Mouse (Mus musculus) forebrain, embryonic 15.5 days (tissue): ENCODE data around the gene Bsn. TPM values are rescaled to one million over a fixed set of nuclear protein-coding genes. Genes with fewer than 3 reads are reported as not detected.

Experiments used
- ATAC-seq: fragments of 200-750 bp; cut with Nextera tagmentation; replicated peaks from 2 replicates; pipeline ENCODE4 v1.8.0; 2017; ENCODE audit warnings: mild to moderate bottlenecking, moderate TSS enrichment, moderate library complexity
- H3K27ac ChIP-seq: fragments of 300-500 bp; sonication (generic); replicated peaks from 2 replicates; pipeline ENCODE4 v1.5.1; 2015; ENCODE audit warnings: mild to moderate bottlenecking, inconsistent platforms
- H3K27me3 ChIP-seq: fragments of 300-500 bp; sonication (generic); 2 replicates; pipeline ENCODE4 v1.6.1; 2015; ENCODE audit warnings: inconsistent platforms
- H3K36me3 ChIP-seq: fragments of 300-500 bp; sonication (generic); 2 replicates; pipeline ENCODE4 v1.6.1; 2015; ENCODE audit warnings: mild to moderate bottlenecking, inconsistent platforms
- H3K4me1 ChIP-seq: fragments of 300-500 bp; sonication (generic); 2 replicates; pipeline ENCODE4 v1.6.1; 2015; ENCODE audit warnings: inconsistent platforms
- H3K4me2 ChIP-seq: fragments of 300-500 bp; sonication (generic); replicated peaks from 2 replicates; pipeline ENCODE4 v1.6.1; 2015; ENCODE audit warnings: mild to moderate bottlenecking, inconsistent platforms
- H3K4me3 ChIP-seq: fragments of 300-500 bp; sonication (generic); 2 replicates; pipeline ENCODE4 v1.5.1; 2015; ENCODE audit warnings: mild to moderate bottlenecking, inconsistent platforms
- H3K9ac ChIP-seq: fragments of 300-500 bp; sonication (generic); replicated peaks from 2 replicates; pipeline ENCODE4 v1.6.1; 2015; ENCODE audit warnings: mild to moderate bottlenecking, inconsistent platforms
- H3K9me3 ChIP-seq: fragments of 300-500 bp; sonication (generic); 2 replicates; pipeline ENCODE4 v1.6.1; 2016; ENCODE audit warnings: inconsistent platforms
- WGBS: fragments of 180-500 bp; shearing (Covaris S2); methylation state at CpG from one replicate; pipeline ENCODE4 v1.1.7; 2015; ENCODE audit warnings: mixed read lengths; 5-methylcytosine and 5-hydroxymethylcytosine counted together
- microRNA-seq: library from miRNA; unstranded; fragments of <30 nt; microRNA quantifications from one replicate; pipeline ENCODE4, GENCODE M21; 2016
- polyA plus RNA-seq: library from polyadenylated mRNA; unstranded; fragments of >200 nt; fragmentation: Nextera tagmentation; extraction: Ambion mirVana; gene quantifications from 2 replicates; pipeline ENCODE4 v1.2.1, GENCODE M21; 2015

Gene Bsn
- polyA plus RNA-seq, 1 experiment from 2014 or later = 7.3 TPM

DNA sequence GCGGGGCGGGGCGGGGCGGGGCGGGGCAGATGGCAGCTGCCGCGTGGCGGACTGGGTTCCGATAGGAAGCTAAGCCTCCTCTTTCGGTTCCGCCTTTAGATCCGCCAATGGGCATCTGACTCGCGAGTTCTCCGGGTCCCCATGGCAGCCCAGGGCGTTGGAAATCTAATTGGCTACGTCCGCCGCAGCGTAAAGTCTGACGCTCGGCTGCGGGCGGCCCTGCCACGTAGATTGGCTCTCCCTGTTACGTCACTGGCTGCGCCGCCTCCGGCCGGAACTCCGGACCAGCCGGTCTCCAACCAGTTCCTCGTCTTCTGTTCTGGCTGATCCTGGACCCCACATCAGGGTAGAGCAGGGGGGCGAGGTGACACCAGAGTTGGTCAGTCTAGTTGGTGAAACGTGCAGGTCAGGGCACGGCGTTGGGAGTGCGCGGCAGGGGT, 141.1 kb downstream of the Bsn start, which contains the start of gene Gmppb:
Gmppb (plus strand) TSS at position 227 of the 440 bp plus-strand sequence.
- H3K27me3 ChIP-seq = no peaks in the 10 kb centered on the region
- peak within 1 kb of the TSS; percentile 91 for H3K4me2 ChIP-seq
- H3K4me3 ChIP-seq = peak within 1 kb of the TSS; percentile 75
- peak; percentile 95 for ATAC-seq
- H3K9me3 ChIP-seq = no peaks in the 10 kb centered on the region
- H3K27ac ChIP-seq = peak within 1 kb of the TSS; percentile 67
- peaks cover 42% of the 10 kb centered on the region for H3K36me3 ChIP-seq
- peaks cover 29% of the 10 kb centered on the region for H3K4me1 ChIP-seq
- H3K9ac ChIP-seq = peak within 1 kb of the TSS; percentile 62
- WGBS = under 1% methylated on average over 38 of the region's 39 CpGs

DNA sequence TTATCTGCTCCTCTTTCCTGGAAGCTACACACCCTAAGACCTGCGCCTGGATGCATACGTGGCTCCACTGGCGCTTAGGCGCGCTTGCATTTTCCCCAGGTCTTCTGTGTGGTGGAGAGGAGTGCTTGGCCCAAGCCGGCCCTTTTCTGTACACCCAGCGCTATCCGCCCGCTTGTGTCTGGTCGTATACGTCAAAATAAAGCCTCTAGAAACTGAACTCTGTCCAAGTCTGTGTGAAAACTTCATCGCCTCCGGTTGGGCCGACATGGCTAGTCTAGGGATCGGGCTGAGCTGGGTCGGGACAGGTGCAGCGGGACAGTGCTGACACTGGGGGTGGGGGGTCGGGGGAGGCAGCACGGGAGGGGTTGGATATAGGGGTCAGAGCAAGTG, 141.6 kb downstream of the Bsn start:
- no peaks in the 10 kb centered on the region for H3K27me3 ChIP-seq
- ATAC-seq = peak; percentile 47
- WGBS = 2% methylated on average over 19 of the region's 19 CpGs
- H3K4me2 ChIP-seq = peak overlapping the region; percentile 91
- peak overlapping the region; percentile 62 for H3K9ac ChIP-seq
- H3K27ac ChIP-seq = peak overlapping the region; percentile 59
- H3K36me3 ChIP-seq = peaks cover 37% of the 10 kb centered on the region
- peak overlapping the region; percentile 75 for H3K4me3 ChIP-seq
- peaks cover 29% of the 10 kb centered on the region for H3K4me1 ChIP-seq
- no peaks in the 10 kb centered on the region for H3K9me3 ChIP-seq

DNA sequence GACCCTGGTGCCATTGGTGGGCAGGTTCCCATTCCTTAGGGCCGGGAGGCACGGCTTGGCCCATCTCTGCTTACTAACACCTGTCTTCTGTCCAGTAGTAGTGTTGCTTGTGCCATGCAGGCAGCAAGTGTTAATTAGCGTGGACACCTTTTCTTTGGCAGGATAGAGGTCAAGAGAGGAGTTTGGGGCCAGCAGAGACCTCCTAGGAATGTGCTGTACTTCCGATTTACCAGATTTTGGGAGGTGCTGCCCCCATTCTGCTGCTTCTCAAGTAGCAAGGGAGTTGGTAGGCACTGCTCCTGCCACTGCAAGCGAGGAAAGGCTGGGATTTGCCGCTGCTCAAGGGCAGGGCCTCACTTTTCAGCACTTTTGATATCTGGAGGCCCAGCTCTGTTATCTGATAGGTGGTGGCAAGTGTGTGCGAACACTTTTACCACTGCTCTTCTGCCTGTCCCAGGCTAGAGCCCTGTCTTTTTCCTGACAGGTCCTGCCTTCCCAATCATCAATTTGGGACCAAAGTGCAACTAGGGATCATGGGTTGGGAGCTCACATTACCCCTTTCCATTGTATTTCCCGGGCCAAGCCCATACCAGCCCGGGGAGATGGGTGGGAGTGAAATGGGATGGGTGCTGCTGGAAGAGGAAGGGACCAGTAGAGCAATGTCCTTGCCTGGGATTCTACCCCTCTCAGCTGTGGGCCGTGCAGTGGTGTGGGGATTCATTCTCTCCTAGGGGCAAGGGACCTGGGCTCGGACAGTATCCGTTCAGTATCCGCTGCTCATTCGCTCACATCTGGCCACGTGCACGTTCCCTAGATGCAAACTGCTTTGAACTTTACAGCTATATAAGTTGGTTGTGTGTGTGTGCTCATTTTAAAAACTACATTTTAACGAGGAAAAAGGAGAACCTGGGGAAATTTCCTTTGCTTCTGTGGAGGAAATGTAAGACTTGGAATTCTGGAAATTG, 142.3 kb downstream of the Bsn start:
- peaks cover 24% of the 10 kb centered on the region for H3K4me1 ChIP-seq
- H3K9me3 ChIP-seq = no peaks in the 10 kb centered on the region
- peak overlapping the region; percentile 62; the same call in 1 of the 2 replicates for H3K9ac ChIP-seq
- peak overlapping the region; percentile 91 for H3K4me2 ChIP-seq
- 45% methylated on average over 17 of the region's 17 CpGs for WGBS
- no peaks in the 10 kb centered on the region for H3K27me3 ChIP-seq
- peaks cover 43% of the 10 kb centered on the region for H3K36me3 ChIP-seq
- no peak for ATAC-seq
- peak overlapping the region; percentile 75 for H3K4me3 ChIP-seq
- H3K27ac ChIP-seq = peak overlapping the region; percentile 59

DNA sequence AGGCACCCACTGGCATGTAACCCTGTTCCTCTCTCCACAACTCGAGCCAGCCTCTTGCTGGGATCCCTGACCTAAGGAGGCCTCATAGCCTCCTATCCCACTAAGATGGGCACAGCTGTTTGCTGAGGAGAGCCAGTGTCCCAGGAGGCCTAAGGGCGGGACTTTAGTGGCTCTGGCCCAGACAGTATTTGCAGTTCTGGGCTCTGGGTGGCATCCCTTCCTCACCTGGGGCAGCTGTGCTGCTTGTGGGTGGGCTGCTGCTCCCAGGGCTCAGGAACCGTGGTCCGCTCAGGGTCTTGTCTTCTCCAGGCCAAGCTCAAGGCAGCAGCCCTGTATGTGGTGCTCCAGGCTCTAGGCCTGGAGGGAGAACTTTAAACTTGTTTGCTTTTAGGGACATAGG, 143.6 kb downstream of the Bsn start:
- ATAC-seq = no peak
- Histone ChIP-seq H3K4me1 (peaks cover 18% of the 10 kb centered on the region), H3K4me3 (no peak overlapping the region), H3K36me3 (peaks cover 53% of the 10 kb centered on the region), H3K27ac (no peak overlapping the region), H3K9ac (no peak overlapping the region), H3K4me2 (no peak overlapping the region), H3K27me3 (no peaks in the 10 kb centered on the region), H3K9me3 (no peaks in the 10 kb centered on the region)
- 86% methylated on average over 4 of the region's 4 CpGs for WGBS

Small RNA genes lying within 50 kb of the gene (microRNA-seq; reads per million reads assigned to microRNA genes)
- not detected for gene Gm47303
- not detected for gene Mir7088

Other genes with a start within 250 kb of the Bsn start
- 14.0 and 15.7 TPM in 2 replicates for gene Traip, start 240.2 kb downstream of the Bsn start, polyA plus RNA-seq
- gene Uba7, start 214.9 kb downstream of the Bsn start, polyA plus RNA-seq = 2.5 and 2.9 TPM in 2 replicates
- 0.64 and 0.83 TPM in 2 replicates for gene Gm20661, start 207.3 kb downstream of the Bsn start, polyA plus RNA-seq
- gene Inka1, start 204.5 kb downstream of the Bsn start, polyA plus RNA-seq = 12.6 and 12.8 TPM in 2 replicates
- gene Cdhr4, start 197.9 kb downstream of the Bsn start, polyA plus RNA-seq = 0.36 and 1.7 TPM in 2 replicates
- 0.69 TPM in 1 of 2 replicates, not detected in the other for gene Gm20662, start 194.0 kb downstream of the Bsn start, polyA plus RNA-seq
- gene Ip6k1, start 187.9 kb downstream of the Bsn start, polyA plus RNA-seq = 101 and 109 TPM in 2 replicates
- gene Gmppb, start 141.1 kb downstream of the Bsn start, polyA plus RNA-seq = 19.9 and 22.2 TPM in 2 replicates
- 3.2 and 3.4 TPM in 2 replicates for gene Amigo3, start 137.2 kb downstream of the Bsn start, polyA plus RNA-seq
- gene Mst1, start 109.9 kb downstream of the Bsn start, polyA plus RNA-seq = 0.37 TPM in 1 of 2 replicates, not detected in the other
- gene Rnf123, start 107.0 kb downstream of the Bsn start, polyA plus RNA-seq = 45.4 and 49.0 TPM in 2 replicates
- gene Apeh, start 95.8 kb downstream of the Bsn start, polyA plus RNA-seq = 42.3 and 50.5 TPM in 2 replicates
- gene Dag1, start 73.6 kb upstream of the Bsn start, polyA plus RNA-seq = 53.5 and 53.6 TPM in 2 replicates
- 120 and 133 TPM in 2 replicates for gene Nicn1, start 100.0 kb upstream of the Bsn start, polyA plus RNA-seq
- 23.8 and 24.5 TPM in 2 replicates for gene Amt, start 106.5 kb upstream of the Bsn start, polyA plus RNA-seq
- 296 and 306 TPM in 2 replicates for gene Rhoa, start 115.7 kb upstream of the Bsn start, polyA plus RNA-seq
- gene Tcta, start 115.8 kb upstream of the Bsn start, polyA plus RNA-seq = 35.2 and 36.6 TPM in 2 replicates
- gene Gpx1, start 148.5 kb upstream of the Bsn start, polyA plus RNA-seq = 383 and 395 TPM in 2 replicates
- gene Usp4, start 157.5 kb upstream of the Bsn start, polyA plus RNA-seq = 138 and 140 TPM in 2 replicates
- 1.6 and 2.4 TPM in 2 replicates for gene 1700102P08Rik, start 202.4 kb upstream of the Bsn start, polyA plus RNA-seq
- gene Ccdc36, start 238.1 kb upstream of the Bsn start, polyA plus RNA-seq = 0.93 and 1.0 TPM in 2 replicates
- gene BC048562, start 246.1 kb upstream of the Bsn start, polyA plus RNA-seq = not detected in 2 replicates